Mouse (Mus musculus) hindbrain, postnatal 0 days (tissue): ENCODE measurements around the gene Card19. TPM values are rescaled to one million over a fixed set of nuclear protein-coding genes. Genes with fewer than 3 reads are reported as not detected.

Source experiments
- ATAC-seq: fragments of 200-750 bp; cut with Nextera tagmentation; 2 replicates; pipeline ENCODE4 v1.8.0; 2017; ENCODE audit warnings: mild to moderate bottlenecking, moderate TSS enrichment, moderate library complexity
- DNase-seq: peaks from one replicate; pipeline ENCODE4 v3.0.0-alpha.2; 2015; ENCODE audit warnings: low spot score
- H3K27ac ChIP-seq: fragments of 300-500 bp; sonication (generic); 2 replicates; pipeline ENCODE4 v1.5.1; 2014; ENCODE audit warnings: mild to moderate bottlenecking
- H3K27me3 ChIP-seq: fragments of 300-500 bp; sonication (generic); 2 replicates; pipeline ENCODE4 v1.6.1; 2014; ENCODE audit warnings: low read length, mixed read lengths; ENCODE audit not compliant: insufficient read depth
- H3K36me3 ChIP-seq: fragments of 300-500 bp; sonication (generic); 2 replicates; pipeline ENCODE4 v1.6.1; 2014; ENCODE audit warnings: low read length, mixed read lengths; ENCODE audit not compliant: insufficient read depth
- H3K4me1 ChIP-seq: fragments of 300-500 bp; sonication (generic); 2 replicates; pipeline ENCODE4 v1.6.1; 2014; ENCODE audit warnings: antibody characterized with exemption, low read length, mixed read lengths; ENCODE audit not compliant: insufficient read depth
- H3K4me2 ChIP-seq: fragments of 300-500 bp; sonication (generic); 2 replicates; pipeline ENCODE4 v1.6.1; 2014; ENCODE audit warnings: low read depth, mild to moderate bottlenecking, low read length, moderate library complexity, mixed read lengths
- H3K4me3 ChIP-seq: fragments of 300-500 bp; sonication (generic); 2 replicates; pipeline ENCODE4 v1.5.1; 2014; ENCODE audit warnings: low read length
- H3K9ac ChIP-seq: fragments of 300-500 bp; sonication (generic); replicated peaks from 2 replicates; pipeline ENCODE4 v1.6.1; 2014; ENCODE audit warnings: mild to moderate bottlenecking, low read length, moderate library complexity, mixed read lengths
- H3K9me3 ChIP-seq: fragments of 300-500 bp; sonication (generic); 2 replicates; pipeline ENCODE4 v1.6.1; 2016; ENCODE audit warnings: low read length, mixed read lengths
- CTCF ChIP-seq: IDR thresholded peaks from 2 replicates; pipeline ENCODE4 v1.5.1; 2016; ENCODE audit warnings: antibody characterized with exemption, control low read depth, low read depth
- WGBS: fragments of 180-500 bp; shearing (Covaris S2); extraction: QIAGEN DNeasy Blood & Tissue Kit; methylation state at CpG from one replicate; pipeline ENCODE4 v1.1.7; 2014; 5-methylcytosine and 5-hydroxymethylcytosine counted together
- polyA plus RNA-seq: library from polyadenylated mRNA; unstranded; fragments of >200 nt; fragmentation: Nextera tagmentation; extraction: Ambion mirVana; gene quantifications from 2 replicates; pipeline ENCODE4 v1.2.1, GENCODE M21; 2015
- total RNA-seq: library from RNA; depleted of rRNA; stranded (reverse); fragments of >200 nt; gene quantifications from 2 replicates; pipeline ENCODE4 v1.2.3, GENCODE M21; 2014

The Card19 gene
- total and polyA plus RNA-seq, 2 experiments from 2014 or later: 18.4 to 49.6 TPM

DNA sequence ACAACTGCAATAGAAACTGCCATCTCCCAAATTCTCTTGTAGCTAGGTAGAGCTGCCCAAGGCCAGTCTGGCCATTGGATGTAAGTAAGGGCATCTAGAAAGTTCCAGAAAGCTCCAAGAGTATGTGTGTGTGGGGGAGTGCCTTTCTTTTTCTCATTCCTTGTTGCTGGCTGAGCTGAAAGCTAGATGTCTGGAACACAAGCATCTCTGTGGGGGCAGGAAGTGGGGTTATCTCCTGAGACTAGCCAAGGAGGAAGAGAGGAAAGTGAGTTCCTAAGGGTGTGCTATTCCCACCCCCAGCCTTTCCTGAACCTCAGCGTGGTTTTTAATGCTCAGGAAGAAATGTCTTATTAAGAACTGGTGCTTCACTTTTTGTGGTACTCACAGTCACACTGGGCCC, 44.1 kb downstream of the Card19 start:
- TF ChIP-seq CTCF: no peak
- no peaks in the 10 kb centered on the region for H3K36me3 ChIP-seq
- no peak for DNase-seq
- no peak overlapping the region for H3K4me3 ChIP-seq
- WGBS: 78% methylated on average over 1 of the region's 1 CpGs
- H3K27ac ChIP-seq: peak overlapping the region; percentile 17; the same call in 1 of the 2 replicates
- no peak overlapping the region for H3K4me2 ChIP-seq
- H3K9ac ChIP-seq: no peak overlapping the region
- no peak for ATAC-seq
- no peaks in the 10 kb centered on the region for H3K27me3 ChIP-seq
- no peaks in the 10 kb centered on the region for H3K9me3 ChIP-seq
- H3K4me1 ChIP-seq: 0 out of 2 replicates have a peak, but pooled peaks cover 3% of the 10 kb centered on the region

DNA sequence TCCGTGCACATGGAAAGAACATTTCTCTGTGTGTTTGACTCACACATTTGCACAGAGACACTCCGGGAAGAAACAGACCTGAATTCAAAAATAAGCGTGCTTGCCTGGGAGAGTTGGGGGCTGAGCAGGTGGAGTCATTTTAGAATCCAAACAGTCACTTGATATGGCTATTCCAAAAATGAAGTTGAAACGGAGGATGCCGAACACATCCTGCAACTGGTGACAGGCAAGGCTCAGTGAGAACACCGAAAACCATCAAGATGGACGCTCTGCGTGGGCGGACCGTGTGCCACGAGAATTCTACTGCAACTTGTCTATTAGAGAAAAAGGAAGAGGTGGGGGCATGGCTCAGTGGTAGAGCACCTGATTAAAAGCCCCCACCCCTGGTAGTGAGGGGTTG, 45.2 kb downstream of the Card19 start:
- Histone ChIP-seq H3K27me3 (no peaks in the 10 kb centered on the region), H3K4me1 (0 out of 2 replicates have a peak, but pooled peaks cover 3% of the 10 kb centered on the region), H3K27ac (no peak overlapping the region), H3K4me3 (no peak overlapping the region), H3K9ac (no peak overlapping the region), H3K4me2 (no peak overlapping the region), H3K36me3 (no peaks in the 10 kb centered on the region), H3K9me3 (no peaks in the 10 kb centered on the region)
- ATAC-seq: no peak
- 92% methylated on average over 11 of the region's 11 CpGs for WGBS
- no peak for DNase-seq
- no peak for TF ChIP-seq CTCF

GRCm38 (mm10) chr13:49169448-49170207, 46.2 kb downstream of the Card19 start:
- no peaks in the 10 kb centered on the region for H3K9me3 ChIP-seq
- no peak overlapping the region for H3K9ac ChIP-seq
- peak; percentile 75 for ATAC-seq
- no peaks in the 10 kb centered on the region for H3K36me3 ChIP-seq
- no peak overlapping the region for H3K4me3 ChIP-seq
- no peak overlapping the region for H3K4me2 ChIP-seq
- TF ChIP-seq CTCF: peak; percentile 97
- 21% methylated on average over 17 of the region's 17 CpGs for WGBS
- H3K27ac ChIP-seq: no peak overlapping the region
- no peaks in the 10 kb centered on the region for H3K27me3 ChIP-seq
- peak; percentile 93 for DNase-seq
- 0 out of 2 replicates have a peak, but pooled peaks cover 3% of the 10 kb centered on the region for H3K4me1 ChIP-seq

DNA sequence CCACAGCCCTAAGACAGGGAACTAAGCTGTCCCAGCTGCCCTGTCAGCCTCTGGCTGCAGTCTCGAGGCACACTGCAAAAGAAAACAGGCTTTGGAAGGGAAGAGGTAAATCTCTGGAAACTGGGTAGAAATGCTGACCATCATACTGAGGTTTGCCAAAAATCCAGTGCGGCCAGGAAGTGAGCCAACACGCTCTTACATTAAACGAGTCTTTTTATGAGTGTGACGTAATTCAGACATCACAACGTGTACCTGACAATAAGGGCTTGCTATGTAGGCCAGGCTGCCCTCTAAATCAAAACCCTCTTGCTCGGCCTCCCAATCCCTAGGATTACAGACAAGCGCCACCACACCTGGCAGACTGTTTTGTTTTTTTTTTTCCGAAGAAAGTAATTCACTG, 48.8 kb downstream of the Card19 start:
- H3K4me1 ChIP-seq: no peaks in the 10 kb centered on the region
- no peak for TF ChIP-seq CTCF
- WGBS: 69% methylated on average over 9 of the region's 9 CpGs

GRCm38 (mm10) chr13:49163645-49164044, 52.2 kb downstream of the Card19 start:
- no peak overlapping the region for H3K27ac ChIP-seq
- no peak overlapping the region for H3K9ac ChIP-seq
- 81% methylated on average over 7 of the region's 7 CpGs for WGBS
- ATAC-seq (no peak), DNase-seq (no peak)
- no peak overlapping the region for H3K4me3 ChIP-seq
- H3K4me2 ChIP-seq: no peak overlapping the region
- no peaks in the 10 kb centered on the region for H3K9me3 ChIP-seq
- H3K27me3 ChIP-seq: no peaks in the 10 kb centered on the region
- no peaks in the 10 kb centered on the region for H3K36me3 ChIP-seq
- no peak for TF ChIP-seq CTCF
- H3K4me1 ChIP-seq: no peaks in the 10 kb centered on the region

More for the DNA sequence above, 48.8 kb downstream of the Card19 start:
- no peak overlapping the region for H3K4me2 ChIP-seq
- no peak overlapping the region for H3K4me3 ChIP-seq
- H3K9me3 ChIP-seq: no peaks in the 10 kb centered on the region
- no peaks in the 10 kb centered on the region for H3K36me3 ChIP-seq
- no peaks in the 10 kb centered on the region for H3K27me3 ChIP-seq
- no peak overlapping the region for H3K9ac ChIP-seq
- ATAC-seq (no peak), DNase-seq (no peak)
- no peak overlapping the region for H3K27ac ChIP-seq

- Histone ChIP-seq H3K27me3 (no peaks in the 10 kb centered on the region), H3K4me3 (no peak overlapping the region), H3K9me3 (no peaks in the 10 kb centered on the region), H3K36me3 (no peaks in the 10 kb centered on the region), H3K9ac (no peak overlapping the region), H3K4me2 (no peak overlapping the region), H3K27ac (no peak overlapping the region), H3K4me1 (no peaks in the 10 kb centered on the region)
- DNase-seq (no peak), ATAC-seq (no peak)
- 70% methylated on average over 4 of the region's 4 CpGs for WGBS
- TF ChIP-seq CTCF: no peak
These were observed 53.1 kb downstream of the Card19 start for GRCm38 (mm10) chr13:49162722-49163121.

GRCm38 (mm10) chr13:49161236-49161635, 54.6 kb downstream of the Card19 start:
- ATAC-seq (no peak), DNase-seq (no peak)
- H3K36me3 ChIP-seq: no peaks in the 10 kb centered on the region
- no peaks in the 10 kb centered on the region for H3K27me3 ChIP-seq
- H3K4me1 ChIP-seq: no peaks in the 10 kb centered on the region
- H3K4me2 ChIP-seq: no peak overlapping the region
- 66% methylated on average over 2 of the region's 2 CpGs for WGBS
- no peak; the same call in 1 of the 2 replicates for TF ChIP-seq CTCF
- H3K9me3 ChIP-seq: no peaks in the 10 kb centered on the region
- no peak overlapping the region for H3K4me3 ChIP-seq
- no peak overlapping the region for H3K9ac ChIP-seq
- no peak overlapping the region for H3K27ac ChIP-seq
